In the genomic region with DNA sequence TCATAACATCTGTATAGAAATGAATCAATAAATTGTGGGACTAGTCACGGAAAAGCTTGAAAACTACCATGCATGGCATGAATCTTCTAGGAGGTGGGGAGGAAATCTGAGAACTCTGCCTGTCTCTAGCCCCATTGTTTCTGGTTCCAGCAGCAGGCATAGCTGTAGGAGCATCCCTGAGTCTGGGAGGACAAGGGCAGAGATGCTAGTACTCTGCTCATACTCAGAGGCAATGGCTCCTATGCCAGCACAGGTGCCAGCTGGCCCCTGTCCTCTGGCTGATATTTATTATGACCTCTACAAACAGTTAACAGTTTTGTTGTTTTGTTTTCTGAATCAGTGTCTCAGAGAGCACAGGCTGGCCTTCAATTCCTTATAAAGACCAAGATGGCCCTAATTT, we compare ENCODE assay signal across 27 mouse cellular contexts. TPM values are rescaled to one million over a fixed set of nuclear protein-coding genes. Genes with fewer than 3 reads are reported as not detected.
DNase-seq lines count a peak whose midpoint lies in the region; ATAC-seq and TF ChIP-seq lines count a peak whose summit lies in the region.
"Had no signal": no experiment of that assay in that cellular context is flagged by ENCODE, and none has a peak within 500 bp of the region (broad histone marks: within the 10 kb centered on the region; RNA-seq: fewer than 3 reads in every experiment).

No protein-coding gene starts in this region.

- H3K4me2 ChIP-seq in liver, embryonic 12.5 days: no peak overlapping the region
- no peak overlapping the region for H3K4me2 ChIP-seq in liver, postnatal 0 days (ENCODE audit: low read depth, low read length)
- H3K4me2 ChIP-seq in liver, embryonic 11.5 days: no peak overlapping the region

- no peak overlapping the region for H3K4me3 ChIP-seq in liver, adult 2 months (ENCODE audit: insufficient read depth, low read depth, low read length)
- H3K4me3 ChIP-seq in liver, embryonic 12.5 days: no peak overlapping the region
- H3K4me3 ChIP-seq in liver, postnatal 0 days (ENCODE audit: low read depth, low read length): no peak overlapping the region
- H3K4me3 ChIP-seq in liver, embryonic 11.5 days (ENCODE audit: low read depth, low read length): no peak overlapping the region

- peak; percentile 67 for DNase-seq in heart, adult 11 months
- no peak for DNase-seq in heart, postnatal 25 days (ENCODE audit: low spot score)
- peak; percentile 63 for DNase-seq in liver, adult 2 months (ENCODE audit: extremely low read depth, low read depth, low spot score)
- DNase-seq in liver, postnatal 0 days: no peak
- DNase-seq in liver, embryonic 11.5 days (ENCODE audit: low spot score): no peak
- DNase-seq: adrenal gland, adult 2 months; adrenal gland, adult 8-10 months; adrenal gland, postnatal 10 days; adrenal gland, postnatal 14 days; adrenal gland, postnatal 25 days; adrenal gland, postnatal 36 days; B cell, adult 2 months; cerebellum, adult 11 months; cerebellum, adult 11-12 months; cerebellum, adult 18-20 months had no signal

- peaks cover 13% of the 10 kb centered on the region for H3K4me1 ChIP-seq in liver, adult 2 months (ENCODE audit: control insufficient read depth, insufficient read depth, low read length)
- H3K4me1 ChIP-seq in liver, embryonic 12.5 days: no peaks in the 10 kb centered on the region
- H3K4me1 ChIP-seq in liver, postnatal 0 days (ENCODE audit: insufficient read depth): peaks cover 8% of the 10 kb centered on the region
- H3K4me1 ChIP-seq in liver, embryonic 11.5 days (replicated peaks; ENCODE audit: control insufficient read depth, insufficient read depth, low read length): no peaks in the 10 kb centered on the region

- no peaks in the 10 kb centered on the region for H3K27me3 ChIP-seq in liver, adult 2 months (ENCODE audit: control insufficient read depth, insufficient read depth, low read length)
- H3K27me3 ChIP-seq in liver, embryonic 12.5 days (replicated peaks): no peaks in the 10 kb centered on the region
- no peaks in the 10 kb centered on the region for H3K27me3 ChIP-seq in liver, postnatal 0 days (ENCODE audit: insufficient read depth, low read length)
- H3K27me3 ChIP-seq in liver, embryonic 11.5 days (replicated peaks; ENCODE audit: control insufficient read depth, insufficient read depth, low read length): no peaks in the 10 kb centered on the region
- H3K27me3 ChIP-seq: CH12.LX had no signal

- no peak for ATAC-seq in liver, embryonic 12.5 days
- peak; percentile 7 for ATAC-seq in liver, postnatal 0 days
- no peak for ATAC-seq in liver, embryonic 11.5 days (replicated peaks; ENCODE audit: low FRiP score)
- ATAC-seq: activated CD4-positive, CD25-positive, alpha-beta regulatory T cell, adult 4 months; CD4-positive, CD25-positive, alpha-beta regulatory T cell, adult 4 months; Patski had no signal

- H3K27ac ChIP-seq in liver, adult 2 months (replicated peaks; ENCODE audit: insufficient read depth, low read depth, low read length): peak overlapping the region; percentile 91
- H3K27ac ChIP-seq in liver, embryonic 12.5 days: no peak overlapping the region
- peak overlapping the region; percentile 79 for H3K27ac ChIP-seq in liver, postnatal 0 days (ENCODE audit: low read depth)
- no peak overlapping the region for H3K27ac ChIP-seq in liver, embryonic 11.5 days (ENCODE audit: low read depth, low read length)

- intact Hi-C loops in heart, postnatal 25 days (cut with DNase I): loop anchor here (10.0 kb wide), 1 partner anchor 140 kb away; no protein-coding TSS in a partner anchor

- H3K36me3 ChIP-seq in liver, adult 2 months (ENCODE audit: control insufficient read depth, insufficient read depth, low read length): no peaks in the 10 kb centered on the region
- H3K36me3 ChIP-seq in liver, embryonic 12.5 days: no peaks in the 10 kb centered on the region
- H3K36me3 ChIP-seq in liver, postnatal 0 days (replicated peaks; ENCODE audit: insufficient read depth, low read length): no peaks in the 10 kb centered on the region
- H3K36me3 ChIP-seq in liver, embryonic 11.5 days (ENCODE audit: control insufficient read depth, insufficient read depth, low read length): no peaks in the 10 kb centered on the region
- H3K36me3 ChIP-seq: G1E had no signal

- 7% methylated on average over 1 of the region's 1 CpGs for WGBS in liver, adult 2 months
- WGBS in liver, embryonic 12.5 days (ENCODE audit: insufficient replicate concordance): 64% methylated on average over 1 of the region's 1 CpGs
- 76% methylated on average over 1 of the region's 1 CpGs for WGBS in liver, postnatal 0 days (ENCODE audit: insufficient replicate concordance)
- 81% methylated on average over 1 of the region's 1 CpGs for WGBS in liver, embryonic 11.5 days

- peak overlapping the region; percentile 22 for H3K9ac ChIP-seq in liver, adult 2 months (ENCODE audit: low read depth, low read length)
- no peak overlapping the region for H3K9ac ChIP-seq in liver, embryonic 12.5 days
- H3K9ac ChIP-seq in liver, postnatal 0 days (replicated peaks): no peak overlapping the region
- no peak overlapping the region for H3K9ac ChIP-seq in liver, embryonic 11.5 days (ENCODE audit: low read depth, low read length)

- no peak for TF ChIP-seq CTCF in liver, adult 2 months (IDR thresholded peaks at IDR 0.05; ENCODE audit: low read depth, low read length)
- TF ChIP-seq CTCF in liver, postnatal 0 days (IDR thresholded peaks at IDR 0.05; ENCODE audit: low read depth): no peak

- no peaks in the 10 kb centered on the region for H3K9me3 ChIP-seq in liver, embryonic 12.5 days (replicated peaks)
- no peaks in the 10 kb centered on the region for H3K9me3 ChIP-seq in liver, postnatal 0 days (ENCODE audit: low read length)
- no peaks in the 10 kb centered on the region for H3K9me3 ChIP-seq in liver, embryonic 11.5 days (ENCODE audit: control insufficient read depth, low read length)
- H3K9me3 ChIP-seq: G1E had no signal

- no peak for TF ChIP-seq POLR2A in liver, adult 2 months (IDR thresholded peaks at IDR 0.05; ENCODE audit: extremely low read depth, insufficient read depth, low read length)

- no peak for TF ChIP-seq EP300 in liver, postnatal 0 days (IDR thresholded peaks at IDR 0.05; ENCODE audit: low read depth)

- no peaks in the 10 kb centered on the region for H3K79me2 ChIP-seq in liver, adult 2 months (ENCODE audit: control insufficient read depth, insufficient read depth, low read length)

RNA-seq across cellular contexts. Expression of gene Galntl5, which starts 16.9 kb away (rescaled TPM):
- not detected for total RNA-seq in heart, postnatal 25 days (2021)
- total RNA-seq in liver, adult 2 months (2014; rRNA removed): not detected in 2 replicates
- polyA plus RNA-seq in liver, adult 2 months (2012; rRNA removed): not detected in 2 replicates
- not detected in 2 replicates for polyA plus RNA-seq in liver, embryonic 12.5 days (2016; fragmentation: Nextera tagmentation; extraction: Ambion mirVana)
- polyA plus RNA-seq in liver, postnatal 0 days (2015; fragmentation: Nextera tagmentation; extraction: Ambion mirVana): not detected in 2 replicates
- polyA plus RNA-seq in liver, embryonic 11.5 days (2014; fragmentation: Nextera tagmentation; extraction: Ambion mirVana): not detected in 2 replicates
- total RNA-seq: adrenal gland, adult 18-20 months; adrenal gland, adult 2 months; adrenal gland, adult 8-10 months; adrenal gland, postnatal 10 days; adrenal gland, postnatal 14 days; adrenal gland, postnatal 25 days; adrenal gland, postnatal 36 days; adrenal gland, postnatal 4 days; CH12.LX; ES-E14; G1E; MEL had no signal
- polyA plus RNA-seq: activated CD4-positive, CD25-positive, alpha-beta regulatory T cell, adult 4 months; adrenal gland, adult 2 months; brain, embryonic 14.5 days; C2C12; CD4-positive, CD25-positive, alpha-beta regulatory T cell, adult 4 months; G1E; Patski had no signal

RNA-seq across cellular contexts. Expression of gene Galnt11, which starts 57.4 kb away (rescaled TPM):
- total RNA-seq in heart, postnatal 25 days (2021): 10 to 100 TPM; 22.1 to 22.4 TPM
- total RNA-seq in liver, adult 2 months (2014; rRNA removed): 13.4 and 16.2 TPM in 2 replicates
- 7.0 and 8.5 TPM in 2 replicates for polyA plus RNA-seq in liver, adult 2 months (2012; rRNA removed)
- 9.4 and 9.7 TPM in 2 replicates for polyA plus RNA-seq in liver, embryonic 12.5 days (2016; fragmentation: Nextera tagmentation; extraction: Ambion mirVana)
- polyA plus RNA-seq in liver, postnatal 0 days (2015; fragmentation: Nextera tagmentation; extraction: Ambion mirVana): 11.8 and 12.3 TPM in 2 replicates
- 14.9 and 15.4 TPM in 2 replicates for polyA plus RNA-seq in liver, embryonic 11.5 days (2014; fragmentation: Nextera tagmentation; extraction: Ambion mirVana)
- polyA plus RNA-seq: G1E had no signal

RNA-seq across cellular contexts. Expression of gene E130116L18Rik, which starts 58.6 kb away (rescaled TPM):
- total RNA-seq in heart, postnatal 25 days (2021): not detected
- total RNA-seq in liver, adult 2 months (2014; rRNA removed): not detected in 2 replicates
- not detected in 2 replicates for polyA plus RNA-seq in liver, adult 2 months (2012; rRNA removed)
- 1.8 TPM in 1 of 2 replicates, not detected in the other for polyA plus RNA-seq in liver, embryonic 12.5 days (2016; fragmentation: Nextera tagmentation; extraction: Ambion mirVana)
- not detected in 2 replicates for polyA plus RNA-seq in liver, postnatal 0 days (2015; fragmentation: Nextera tagmentation; extraction: Ambion mirVana)
- not detected in 2 replicates for polyA plus RNA-seq in liver, embryonic 11.5 days (2014; fragmentation: Nextera tagmentation; extraction: Ambion mirVana)
- total RNA-seq: adrenal gland, adult 18-20 months; adrenal gland, adult 2 months; adrenal gland, adult 8-10 months; adrenal gland, postnatal 10 days; adrenal gland, postnatal 14 days; adrenal gland, postnatal 25 days; adrenal gland, postnatal 36 days; adrenal gland, postnatal 4 days; CH12.LX; ES-E14; G1E; MEL had no signal
- polyA plus RNA-seq: activated CD4-positive, CD25-positive, alpha-beta regulatory T cell, adult 4 months; adrenal gland, adult 2 months; brain, embryonic 14.5 days; C2C12; CD4-positive, CD25-positive, alpha-beta regulatory T cell, adult 4 months; G1E had no signal

Comparison
In these comparisons a context has a peak if more than half of its experiments do, and no peak if none do; other contexts are left out.
1. DNase-seq: peak in heart, adult 11 months (single experiment) and liver, adult 2 months (single experiment); none in heart, postnatal 25 days (single experiment), liver, postnatal 0 days (single experiment) and liver, embryonic 11.5 days (single experiment).
2. H3K27ac ChIP-seq: peak in liver, adult 2 months (single experiment) and liver, postnatal 0 days (single experiment); none in liver, embryonic 12.5 days (single experiment) and liver, embryonic 11.5 days (single experiment).